Mouse (Mus musculus) ES-E14 (cell line): ENCODE results near the gene Abl1.

Source experiments
- HCFC1 ChIP-seq: IDR thresholded peaks from 2 replicates; pipeline ENCODE4 v1.6.1; 2012; ENCODE audit warnings: low read length, inconsistent platforms, borderline replicate concordance; ENCODE audit not compliant: insufficient read depth
- MAFK ChIP-seq: IDR thresholded peaks from 2 replicates; pipeline ENCODE4 v1.6.1; 2014; ENCODE audit warnings: mild to moderate bottlenecking, low read depth, low read length, inconsistent platforms; ENCODE audit not compliant: insufficient read depth
- ZNF384 ChIP-seq: IDR thresholded peaks from 2 replicates; pipeline ENCODE4 v1.6.1; 2012; ENCODE audit warnings: low read depth, low read length, inconsistent platforms

DNA sequence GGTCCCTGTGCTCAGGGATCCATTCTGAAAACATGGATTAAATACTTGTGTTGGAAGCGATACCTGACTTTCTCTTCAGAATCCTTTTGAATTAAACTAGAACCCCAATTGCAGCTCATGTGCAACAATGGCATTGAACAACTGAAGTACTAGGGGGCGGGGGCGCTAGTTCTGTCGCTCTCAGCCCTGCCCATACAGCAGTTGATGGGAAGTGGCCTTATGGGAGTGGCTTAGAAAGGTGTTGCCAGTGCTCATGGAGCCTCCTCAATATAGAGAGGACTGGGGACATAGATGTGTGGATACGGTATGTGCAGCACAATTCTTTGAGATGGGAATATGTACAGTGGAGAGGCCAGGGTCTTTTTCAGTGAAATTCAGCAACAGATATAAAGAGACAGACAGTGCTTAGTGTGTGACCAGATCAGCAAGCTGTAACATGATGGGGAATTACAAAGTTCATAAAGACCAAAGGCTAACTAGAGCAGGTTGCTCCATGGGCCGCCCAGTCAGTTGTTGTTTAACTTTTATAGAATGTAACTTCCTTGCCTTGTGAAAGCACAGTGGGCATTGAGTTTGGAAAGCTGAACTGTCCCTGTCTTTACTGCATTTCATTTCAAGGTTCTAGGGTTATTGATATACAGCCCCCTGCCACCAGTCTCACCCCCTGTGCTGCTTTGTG is 31.2 kb downstream of the Abl1 start:
- no peak for TF ChIP-seq HCFC1
- TF ChIP-seq MAFK: no peak
- TF ChIP-seq ZNF384: no peak
